Mouse (Mus musculus) 416B (cell line): ENCODE results near the gene Ensa.
A peak's percentile ranks its signal among the peaks of the same experiment; 100 is the strongest.
"Not testable (repeated sequence)": the region's sequence is repeated elsewhere in the genome, so short reads cannot be mapped to it uniquely, and the experiment has no call there.

Experiments used
- DNase-seq: peaks from one replicate; pipeline ENCODE4 v3.0.0; 2011; ENCODE audit warnings: low read depth

Gene Ensa

GRCm38 (mm10) chr3:95624628-95625503 lies at the start of gene Ensa:
TSS of gene Ensa (plus strand) at chr3:95624993.
- DNase-seq: peak; percentile 100

DNA sequence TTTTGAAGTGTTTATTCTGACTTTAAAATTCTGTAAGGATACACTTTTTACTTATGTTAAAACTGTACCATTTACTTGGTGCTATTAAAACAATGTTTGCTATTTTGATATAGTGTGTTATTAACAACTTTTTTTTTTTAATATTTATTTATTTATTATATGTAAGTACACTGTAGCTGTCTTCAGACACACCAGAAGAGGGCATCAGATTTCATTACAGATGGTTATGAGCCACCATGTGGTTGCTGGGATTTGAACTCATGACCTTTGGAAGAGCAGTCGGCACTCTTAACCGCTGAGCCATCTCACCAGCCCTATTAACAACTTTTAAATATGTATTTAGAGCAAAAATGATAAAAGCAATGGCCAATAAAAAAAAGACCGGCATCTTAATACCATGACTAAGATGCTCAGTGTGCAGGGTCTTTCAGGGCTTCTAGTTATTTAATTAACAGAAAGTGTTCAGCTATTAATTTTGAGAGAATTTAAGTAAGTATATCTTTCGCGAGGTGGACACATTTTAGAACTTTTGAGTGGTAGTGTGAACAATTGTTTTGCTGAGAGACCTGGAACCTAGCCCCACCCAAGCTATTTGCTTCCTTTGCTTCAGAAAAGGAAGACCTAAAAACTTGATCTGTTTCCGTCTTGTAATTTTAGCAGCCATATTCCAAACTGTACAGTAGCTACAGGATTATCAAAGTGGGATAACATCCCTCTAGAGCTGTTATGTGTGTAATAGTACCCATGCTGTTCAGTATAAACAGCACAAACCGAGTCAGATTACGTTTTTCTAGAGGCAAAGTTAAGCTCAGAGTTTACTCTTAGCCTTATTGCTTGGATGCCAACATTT lies 36.8 kb upstream of the Ensa start:
- DNase-seq: no peak

- DNase-seq: peak; percentile 100
These were observed 36.1 kb upstream of the Ensa start, which contains the start of gene Golph3l for GRCm38 (mm10) chr3:95588604-95589086. TSS of gene Golph3l (plus strand) at chr3:95588934.

DNA sequence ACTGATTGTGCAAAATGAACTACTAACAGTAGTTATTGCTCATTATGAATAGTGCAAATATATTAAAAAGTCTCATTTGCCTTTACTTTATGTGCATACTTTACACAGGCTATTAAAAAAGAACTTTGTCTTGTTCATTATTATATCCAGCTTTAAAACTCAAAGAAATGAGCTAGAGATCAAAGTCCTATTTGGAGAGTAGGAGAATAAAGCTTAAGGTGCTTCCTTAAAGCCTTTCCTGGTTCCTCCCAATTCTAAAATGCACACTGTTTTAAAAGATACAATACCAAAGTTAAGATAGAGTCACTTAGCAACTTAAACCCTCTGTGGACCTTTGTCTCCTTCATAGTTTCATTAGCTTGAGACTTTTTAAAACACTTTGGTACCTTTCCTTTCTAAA lies 26.1 kb upstream of the Ensa start:
- no peak for DNase-seq

DNA sequence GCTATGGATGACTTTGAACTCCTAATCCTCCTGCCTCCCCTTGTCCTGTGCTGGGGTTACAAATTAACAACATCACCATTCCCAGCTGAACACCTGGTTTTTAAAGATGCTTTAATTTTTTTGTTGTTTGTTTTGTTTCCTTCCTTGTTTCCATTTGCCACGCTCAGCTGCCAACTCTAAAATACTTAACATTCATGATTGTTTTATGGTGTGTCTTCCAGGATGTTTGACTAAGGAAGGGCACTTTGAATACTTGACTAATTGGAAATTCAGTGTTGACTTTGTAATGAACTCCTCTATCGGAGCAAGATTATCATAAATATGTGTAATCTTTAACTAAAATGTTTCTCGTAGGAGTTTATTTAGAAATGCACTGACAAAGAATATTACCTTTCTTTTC lies 23.5 kb upstream of the Ensa start:
- no peak for DNase-seq

DNA sequence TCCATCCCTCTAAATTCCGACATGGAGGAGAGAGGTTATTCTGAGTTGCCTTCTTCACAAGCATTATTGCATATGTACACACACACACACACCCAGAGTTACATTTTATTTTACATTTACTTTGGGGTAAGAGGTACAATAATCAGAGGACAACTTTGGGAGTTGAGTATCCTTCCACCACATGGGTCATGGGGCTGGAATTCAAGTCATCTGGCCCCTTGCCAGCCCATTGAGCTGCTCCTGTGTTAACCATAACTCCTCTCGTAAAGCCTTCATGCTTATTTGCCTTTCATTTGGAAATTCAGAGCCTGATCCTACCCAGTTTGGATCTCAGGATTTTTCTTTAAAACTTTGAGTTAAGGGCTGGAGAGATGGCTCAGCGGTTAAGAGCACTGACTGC lies 18.7 kb upstream of the Ensa start:
- no peak for DNase-seq

- DNase-seq: no peak
These were observed 15.6 kb upstream of the Ensa start for GRCm38 (mm10) chr3:95609195-95609594.

DNA sequence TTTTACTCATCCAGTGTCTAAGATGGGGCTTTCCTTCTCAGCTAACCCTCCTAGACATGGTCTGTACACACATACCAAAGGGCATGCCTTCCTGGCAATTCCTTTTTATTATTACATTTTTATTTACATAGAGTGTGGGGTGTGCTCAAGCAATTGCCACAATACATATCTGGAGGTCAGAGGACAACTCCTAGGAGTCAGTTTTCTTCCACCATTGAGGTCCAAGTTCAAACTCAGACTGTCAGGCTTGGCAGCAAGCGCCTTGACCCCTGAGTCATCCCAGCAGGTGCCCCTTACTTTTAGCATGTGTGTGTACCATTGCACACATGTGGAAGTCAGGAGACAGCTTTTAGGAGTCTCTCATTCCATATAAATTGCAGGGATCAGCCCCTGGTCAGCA lies 10.8 kb upstream of the Ensa start:
- no peak for DNase-seq

GRCm38 (mm10) chr3:95618511-95618910 lies 6.3 kb upstream of the Ensa start:
- DNase-seq: no peak

- no peak for DNase-seq
These were observed 3.6 kb upstream of the Ensa start for GRCm38 (mm10) chr3:95621241-95621640.

DNA sequence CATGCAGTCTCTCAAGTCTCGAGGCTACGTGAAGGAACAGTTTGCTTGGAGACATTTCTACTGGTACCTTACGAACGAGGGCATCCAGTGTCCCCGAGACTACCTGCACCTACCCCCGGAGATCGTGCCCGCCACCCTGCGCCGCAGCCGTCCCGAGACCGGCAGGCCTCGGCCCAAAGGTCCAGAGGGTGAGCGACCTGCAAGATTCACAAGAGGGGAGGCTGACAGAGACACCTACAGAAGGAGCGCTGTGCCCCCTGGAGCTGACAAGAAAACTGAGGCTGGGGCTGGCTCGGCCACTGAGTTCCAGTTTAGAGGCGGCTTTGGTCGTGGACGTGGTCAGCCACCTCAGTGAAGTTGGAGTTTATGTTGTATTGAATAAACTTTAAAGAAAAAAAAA lies 2.4 kb upstream of the Ensa start:
- DNase-seq: not testable (repeated sequence)

DNA sequence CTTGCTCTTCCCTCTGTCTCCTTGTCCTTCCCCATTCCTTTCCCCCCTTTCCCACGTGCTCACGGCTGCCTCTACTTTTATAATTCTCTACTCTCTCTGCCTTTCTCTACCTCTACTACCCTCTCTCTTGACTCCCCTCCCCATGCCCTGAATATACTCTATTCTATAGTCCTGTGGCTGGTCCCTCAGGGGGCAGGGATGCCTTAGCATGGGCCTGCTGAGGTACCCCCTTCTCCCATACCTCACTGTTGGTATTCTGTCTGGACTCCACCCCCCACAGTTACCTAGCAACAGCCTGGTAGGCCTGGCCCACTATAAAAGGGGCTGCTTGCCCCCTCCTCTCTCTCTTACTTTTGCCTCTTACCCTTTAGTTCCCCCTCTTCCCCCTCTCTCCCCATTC lies 1.2 kb upstream of the Ensa start:
- DNase-seq: no peak

- DNase-seq: not testable (repeated sequence)
These were observed 740 bp upstream of the Ensa start for GRCm38 (mm10) chr3:95623991-95624515.

DNA sequence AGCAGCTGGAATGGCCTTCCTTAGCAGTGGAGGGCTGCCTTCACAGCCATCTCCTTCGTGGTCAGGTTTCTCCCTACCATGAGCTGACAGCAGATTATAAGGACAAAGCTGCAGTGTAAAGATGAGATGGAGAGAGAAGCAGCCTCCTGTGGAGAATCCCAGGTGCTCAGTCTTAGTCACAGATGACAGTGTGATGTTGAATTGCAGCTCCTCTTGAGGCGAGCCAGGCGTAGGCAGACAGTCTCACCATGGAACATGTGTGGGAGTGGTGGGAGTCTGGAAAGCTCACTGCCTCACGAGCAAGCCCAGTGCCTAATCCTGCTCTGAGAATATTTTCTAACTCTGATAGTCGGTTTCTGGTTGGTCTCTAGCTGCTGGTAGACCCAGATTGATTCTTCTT lies 3.0 kb downstream of the Ensa start:
- no peak for DNase-seq

GRCm38 (mm10) chr3:95629755-95630154 lies 5.0 kb downstream of the Ensa start:
- DNase-seq: no peak

DNA sequence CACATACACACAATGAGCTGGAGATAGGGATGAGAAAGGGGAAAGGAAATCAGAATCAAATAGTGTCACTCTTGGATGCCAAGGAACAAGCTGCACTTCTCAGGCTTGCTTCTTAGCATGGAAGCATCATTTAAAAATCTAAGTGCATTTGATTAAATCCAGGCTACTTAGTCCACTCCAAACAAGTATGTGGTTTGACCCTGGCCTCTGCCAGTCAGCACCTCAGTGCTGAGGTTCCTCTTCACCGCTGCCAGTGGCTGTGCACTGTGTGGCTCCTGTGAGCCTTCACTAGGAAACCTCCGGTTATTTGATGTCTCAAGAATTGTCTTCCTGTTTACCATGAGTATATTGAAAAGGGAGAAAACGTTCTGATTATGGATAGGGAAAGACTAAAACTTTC lies 6.1 kb downstream of the Ensa start:
- no peak for DNase-seq

DNA sequence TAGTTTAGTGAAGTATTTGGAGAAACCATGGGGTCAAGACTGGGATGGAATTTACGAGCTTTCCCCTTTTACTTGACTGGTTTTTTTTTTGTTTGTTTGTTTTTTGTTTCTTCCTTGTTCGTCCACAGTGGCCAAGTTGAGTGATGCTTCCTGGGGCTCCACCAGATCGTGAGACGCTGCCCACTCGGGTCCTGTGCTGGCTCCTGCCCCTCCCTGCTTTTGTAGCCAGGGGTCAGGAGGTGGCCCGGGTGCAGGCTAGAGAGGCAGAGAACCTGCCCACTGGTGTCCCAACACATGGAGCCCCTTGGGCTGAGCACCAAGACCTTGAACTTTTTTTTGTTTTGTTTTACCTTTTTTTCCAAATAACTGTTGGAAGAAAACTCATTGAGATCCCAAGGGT lies 6.5 kb downstream of the Ensa start:
- DNase-seq: no peak

DNA sequence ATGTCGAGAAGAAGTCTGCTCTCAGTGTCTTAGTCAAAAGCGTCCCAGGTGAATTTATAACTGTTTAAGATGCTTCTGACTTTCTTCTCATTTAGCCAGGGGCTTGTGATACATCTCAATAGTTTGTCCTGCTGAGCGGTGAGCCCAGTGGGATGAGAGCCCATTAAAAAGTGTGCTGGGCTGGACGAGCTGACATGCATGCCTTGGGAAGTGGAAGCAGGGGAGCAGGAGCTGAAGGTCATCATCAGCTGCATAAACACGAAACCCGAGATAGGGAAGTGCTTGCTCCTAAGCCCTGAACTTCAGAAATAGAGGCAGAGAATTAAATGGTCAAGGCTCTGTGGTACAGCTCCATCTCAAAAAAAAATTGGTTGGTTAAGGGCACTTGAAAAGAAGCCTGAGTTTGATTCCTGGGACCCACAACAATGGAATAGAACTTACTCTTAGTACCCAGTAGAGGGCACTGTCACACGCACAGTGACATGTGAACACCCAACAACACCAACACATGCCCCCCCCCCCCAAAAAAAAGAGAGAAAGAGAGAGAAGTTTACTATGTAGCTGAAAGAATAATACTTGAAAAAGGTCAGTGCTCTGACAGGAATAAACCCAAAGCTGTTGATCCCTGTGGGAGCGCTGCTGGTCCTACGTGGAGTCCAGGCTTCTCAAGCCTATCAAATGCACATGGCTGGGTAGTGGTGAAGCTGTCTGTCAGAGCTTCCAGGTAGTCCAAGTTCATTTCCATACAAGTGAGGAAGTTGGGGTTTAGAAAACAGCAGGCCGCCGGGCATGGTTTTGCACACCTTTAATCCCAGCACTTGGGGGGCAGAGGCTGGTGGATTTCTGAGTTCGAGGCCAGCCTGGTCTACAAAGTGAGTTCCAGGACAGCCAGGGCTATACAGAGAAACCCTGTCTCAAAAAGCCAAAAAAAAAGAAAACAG lies 8.1 kb downstream of the Ensa start:
- peak; percentile 70 for DNase-seq

GRCm38 (mm10) chr3:95635636-95636035 lies 10.8 kb downstream of the Ensa start:
- no peak for DNase-seq

DNA sequence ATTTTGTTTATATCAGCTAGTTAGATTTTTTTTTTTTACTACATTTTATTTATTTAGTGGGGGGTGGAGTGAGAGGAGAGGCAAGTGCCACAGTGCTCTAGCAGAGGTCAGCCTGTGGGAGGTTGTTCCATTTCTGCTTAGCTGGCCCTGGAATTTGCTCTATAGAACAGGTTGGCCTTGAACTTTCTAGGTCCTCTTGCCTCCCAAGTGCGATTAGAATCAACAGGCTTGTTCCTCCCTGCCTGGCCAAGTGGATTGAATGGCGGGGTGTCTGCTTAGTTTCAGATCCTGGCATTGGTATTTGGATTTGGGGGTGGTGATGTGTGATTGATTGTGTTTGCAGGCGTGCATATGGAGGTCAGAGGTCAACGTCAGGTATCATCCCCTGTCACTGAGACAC lies 11.3 kb downstream of the Ensa start:
- DNase-seq: no peak

GRCm38 (mm10) chr3:95639694-95640093 lies 14.9 kb downstream of the Ensa start:
- no peak for DNase-seq

DNA sequence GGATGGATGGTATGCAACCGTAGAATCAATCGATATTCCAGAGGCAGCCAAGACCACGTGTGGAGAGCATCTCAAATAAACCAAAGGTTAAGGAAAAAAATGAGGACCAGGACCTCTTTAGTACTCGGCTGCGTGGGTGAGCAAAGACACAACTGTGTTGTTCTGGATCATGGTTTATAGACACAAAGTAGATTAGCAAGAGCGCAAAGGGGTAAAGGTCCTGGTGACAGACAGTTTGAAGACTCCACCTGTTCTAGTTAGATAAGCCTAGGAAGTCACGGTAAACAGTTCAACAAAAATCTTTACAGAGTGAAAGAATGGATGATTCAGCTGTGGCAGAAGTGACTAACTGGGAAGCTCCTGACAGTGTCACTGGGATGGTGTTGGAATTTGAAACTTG lies 18.3 kb downstream of the Ensa start:
- no peak for DNase-seq
